Mouse (Mus musculus) liver, embryonic 14.5 days (tissue): ENCODE data around the gene Sdhd. TPM values are rescaled to one million over a fixed set of nuclear protein-coding genes. Genes with fewer than 3 reads are reported as not detected.

Experiments
- ATAC-seq: fragments of 200-750 bp; cut with Nextera tagmentation; 2 replicates; pipeline ENCODE4 v1.8.0; 2017; ENCODE audit warnings: moderate number of reproducible peaks, mild to moderate bottlenecking, moderate library complexity; ENCODE audit not compliant: insufficient read depth
- DNase-seq, 3 experiments: peaks; one replicate each; pipeline ENCODE4 v3.0.0-alpha.2; 2012 to 2013; ENCODE audit warnings: low read depth in 3 of 3, low spot score in 3 of 3
- H3K27ac ChIP-seq: fragments of 300-500 bp; sonication (generic); 2 replicates; pipeline ENCODE4 v1.5.1; 2014; ENCODE audit warnings: moderate library complexity, mild to moderate bottlenecking, control low read depth, inconsistent platforms
- H3K27me3 ChIP-seq: fragments of 300-500 bp; sonication (generic); 2 replicates; pipeline ENCODE4 v1.6.1; 2014; ENCODE audit warnings: mild to moderate bottlenecking, low read length, moderate library complexity; ENCODE audit not compliant: control insufficient read depth, insufficient read depth
- H3K36me3 ChIP-seq: fragments of 300-500 bp; sonication (generic); replicated peaks from 2 replicates; pipeline ENCODE4 v1.6.1; 2014; ENCODE audit warnings: low read depth; ENCODE audit not compliant: control insufficient read depth, insufficient read depth
- H3K4me1 ChIP-seq, 2 experiments: fragments of 200-500 bp in 1 of 2; fragments of 300-500 bp in 1 of 2; sonication (generic) in 1 of 2; replicated peaks; 2 replicates each; pipeline ENCODE4 v1.6.1; 2012 to 2014; ENCODE audit warnings: antibody characterized with exemption in 1 of 2, inconsistent platforms in 1 of 2, low read length in 1 of 2; ENCODE audit not compliant: control insufficient read depth in 2 of 2, insufficient read depth in 2 of 2
- H3K4me2 ChIP-seq: fragments of 300-500 bp; sonication (generic); 2 replicates; pipeline ENCODE4 v1.6.1; 2014; ENCODE audit warnings: low read depth, mild to moderate bottlenecking, control low read depth, moderate library complexity
- H3K4me3 ChIP-seq, 2 experiments: fragments of 200-500 bp in 1 of 2; fragments of 300-500 bp in 1 of 2; sonication (generic) in 1 of 2; 2 replicates each; pipeline ENCODE4 v1.5.1; 2012 to 2014; ENCODE audit warnings: low read depth in 2 of 2, low read length in 2 of 2, mild to moderate bottlenecking in 2 of 2, control low read depth in 1 of 2, inconsistent platforms in 1 of 2, moderate library complexity in 1 of 2; ENCODE audit not compliant: insufficient read depth in 1 of 2
- H3K9ac ChIP-seq: fragments of 300-500 bp; sonication (generic); replicated peaks from 2 replicates; pipeline ENCODE4 v1.6.1; 2014; ENCODE audit warnings: mild to moderate bottlenecking, control low read depth, moderate library complexity
- H3K9me3 ChIP-seq: fragments of 300-500 bp; sonication (generic); 2 replicates; pipeline ENCODE4 v1.6.1; 2016; ENCODE audit warnings: low read length, mixed read lengths; ENCODE audit not compliant: control insufficient read depth
- CTCF ChIP-seq: IDR thresholded peaks from 2 replicates; pipeline ENCODE4 v1.5.1; 2016; ENCODE audit warnings: antibody characterized with exemption, low read depth, control low read depth
- EP300 ChIP-seq: IDR thresholded peaks from 2 replicates; pipeline ENCODE4 v1.6.1; 2016; ENCODE audit warnings: antibody characterized with exemption, low read depth
- WGBS: fragments of 180-500 bp; shearing (Covaris S2); extraction: QIAGEN DNeasy Blood & Tissue Kit; methylation state at CpG from one replicate; pipeline ENCODE4 v1.1.7; 2014; ENCODE audit not compliant: insufficient replicate concordance; 5-methylcytosine and 5-hydroxymethylcytosine counted together
- polyA plus RNA-seq, 2 experiments: library from polyadenylated mRNA; depleted of rRNA in 1 of 2; stranded (reverse) in 1 of 2; unstranded in 1 of 2; fragments of >200 nt; fragmentation: Nextera tagmentation in 1 of 2; extraction: Ambion mirVana in 1 of 2; gene quantifications; 2 replicates each; pipeline versions ENCODE4 v1.2.1 to v1.2.3; 2012 to 2014

The Sdhd gene
- polyA plus RNA-seq, 2 experiments: 167 to 322 TPM

DNA sequence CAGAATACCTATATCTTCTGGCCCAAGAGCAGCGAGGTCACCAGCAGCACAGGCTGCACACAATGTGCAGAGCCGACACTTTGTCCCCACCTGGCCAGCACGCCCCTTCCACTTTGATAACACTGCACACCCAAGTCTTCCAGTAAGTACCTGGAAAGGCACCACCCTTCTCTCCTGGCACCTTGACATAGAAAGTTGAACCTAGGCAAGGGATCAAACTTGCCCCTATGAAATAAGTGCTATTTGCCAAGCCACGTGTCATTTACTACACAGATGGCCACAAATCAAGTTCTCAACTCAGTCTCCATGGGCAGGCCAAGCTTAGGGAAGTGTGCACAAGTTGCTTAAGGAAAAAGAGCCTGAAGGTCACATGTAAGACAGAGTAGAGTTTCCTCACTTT is 16.7 kb downstream of the Sdhd start:
- peaks cover 0 to 4% of the 10 kb centered on the region in 2 experiments; a peak in 2 of 4 replicates for H3K4me1 ChIP-seq
- ATAC-seq (no peak), DNase-seq (no peak)
- no peak overlapping the region for H3K4me2 ChIP-seq
- TF ChIP-seq CTCF (no peak), EP300 (no peak)
- no peaks in the 10 kb centered on the region for H3K27me3 ChIP-seq
- WGBS: 36% methylated on average over 4 of the region's 4 CpGs
- no peaks in the 10 kb centered on the region for H3K9me3 ChIP-seq
- no peaks in the 10 kb centered on the region for H3K36me3 ChIP-seq
- no peak overlapping the region for H3K27ac ChIP-seq
- H3K4me3 ChIP-seq: no peak overlapping the region
- H3K9ac ChIP-seq: no peak overlapping the region

GRCm38 (mm10) chr9:50585145-50585818 is 18.3 kb downstream of the Sdhd start:
- Histone ChIP-seq H3K9me3 (no peaks in the 10 kb centered on the region), H3K36me3 (no peaks in the 10 kb centered on the region), H3K4me1 (no peaks in the 10 kb centered on the region; a peak in 1 of 4 replicates), H3K27ac (no peak overlapping the region), H3K4me2 (no peak overlapping the region), H3K4me3 (no peak overlapping the region), H3K27me3 (no peaks in the 10 kb centered on the region), H3K9ac (no peak overlapping the region)
- WGBS: 62% methylated on average over 6 of the region's 6 CpGs
- no peak for DNase-seq
- no peak for TF ChIP-seq EP300
- no peak for TF ChIP-seq CTCF
- no peak for ATAC-seq

DNA sequence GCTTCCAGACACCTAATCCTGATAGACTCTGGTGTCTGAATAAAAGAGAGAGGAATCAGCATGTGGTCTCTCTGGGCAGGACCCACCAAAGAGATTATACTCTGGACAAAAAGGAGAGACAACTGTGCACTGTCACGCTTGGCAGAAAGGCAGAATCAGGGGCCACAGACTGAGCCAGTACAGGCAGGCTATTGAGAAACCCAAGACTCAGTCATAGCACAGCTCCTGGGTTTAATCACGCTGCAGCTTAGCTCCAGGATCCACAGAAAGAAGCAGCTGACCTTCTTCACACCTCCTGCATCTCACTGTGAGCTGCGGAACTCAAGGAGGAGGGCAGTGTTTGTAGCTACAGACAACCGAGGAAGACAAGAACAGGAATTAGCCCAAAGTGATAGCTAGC is 23.2 kb downstream of the Sdhd start:
- no peak for TF ChIP-seq CTCF
- no peak for TF ChIP-seq EP300
- Histone ChIP-seq H3K4me1 (no peaks in the 10 kb centered on the region), H3K4me2 (no peak overlapping the region), H3K36me3 (no peaks in the 10 kb centered on the region), H3K9ac (no peak overlapping the region), H3K27me3 (no peaks in the 10 kb centered on the region), H3K9me3 (no peaks in the 10 kb centered on the region), H3K4me3 (no peak overlapping the region), H3K27ac (no peak overlapping the region)
- 37% methylated on average over 4 of the region's 4 CpGs for WGBS
- ATAC-seq (no peak), DNase-seq (no peak)

DNA sequence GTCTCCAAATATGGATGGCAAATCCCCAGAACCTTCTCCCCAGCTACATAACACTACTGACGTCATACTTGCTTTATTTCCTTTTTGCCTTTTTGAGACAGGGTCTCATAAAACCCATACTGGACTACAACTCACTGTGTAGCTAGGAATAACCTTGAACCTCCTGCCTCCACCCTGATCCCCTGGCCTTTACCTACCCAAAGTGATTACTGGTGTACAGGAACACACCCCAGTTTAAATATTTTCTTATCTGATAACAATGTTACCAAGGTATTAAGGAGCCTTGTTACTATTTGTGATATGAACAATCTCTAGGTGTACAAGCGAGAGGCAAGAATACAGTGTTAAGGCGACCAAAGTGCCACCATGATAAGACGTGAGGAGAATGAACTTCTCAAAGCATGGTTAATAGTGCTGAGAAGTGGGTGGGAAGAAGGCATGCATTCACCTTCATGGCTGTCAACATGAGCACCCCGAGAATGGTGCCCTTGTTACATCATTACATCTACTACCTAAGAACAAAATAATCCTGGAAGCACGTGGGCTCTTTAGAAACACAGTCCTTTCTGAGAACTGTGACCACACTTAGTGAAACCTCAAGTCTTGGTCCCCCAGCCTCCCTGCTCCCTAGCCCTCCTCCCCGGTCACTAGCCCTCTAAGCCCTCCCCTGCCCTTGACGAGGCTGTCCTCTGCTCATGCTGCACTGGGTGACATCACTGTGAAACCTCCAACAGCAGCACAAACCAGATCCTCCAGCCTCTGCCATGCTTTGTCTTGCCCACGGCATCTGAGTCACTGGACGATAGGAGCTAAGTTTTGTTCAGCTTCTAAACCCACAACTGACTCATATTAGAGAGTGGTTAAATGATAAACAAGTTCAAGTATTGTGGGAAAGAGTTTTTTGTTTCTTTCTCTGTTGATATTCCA is 33.8 kb downstream of the Sdhd start:
- TF ChIP-seq CTCF: no peak
- Histone ChIP-seq H3K4me3 (no peak overlapping the region), H3K4me2 (no peak overlapping the region), H3K27ac (no peak overlapping the region), H3K27me3 (no peaks in the 10 kb centered on the region), H3K9ac (no peak overlapping the region), H3K4me1 (peaks cover 0 to 2% of the 10 kb centered on the region in 2 experiments; a peak in 1 of 4 replicates), H3K36me3 (no peaks in the 10 kb centered on the region), H3K9me3 (no peaks in the 10 kb centered on the region)
- no peak for ATAC-seq
- WGBS: 60% methylated on average over 10 of the region's 10 CpGs
- DNase-seq: no peak

DNA sequence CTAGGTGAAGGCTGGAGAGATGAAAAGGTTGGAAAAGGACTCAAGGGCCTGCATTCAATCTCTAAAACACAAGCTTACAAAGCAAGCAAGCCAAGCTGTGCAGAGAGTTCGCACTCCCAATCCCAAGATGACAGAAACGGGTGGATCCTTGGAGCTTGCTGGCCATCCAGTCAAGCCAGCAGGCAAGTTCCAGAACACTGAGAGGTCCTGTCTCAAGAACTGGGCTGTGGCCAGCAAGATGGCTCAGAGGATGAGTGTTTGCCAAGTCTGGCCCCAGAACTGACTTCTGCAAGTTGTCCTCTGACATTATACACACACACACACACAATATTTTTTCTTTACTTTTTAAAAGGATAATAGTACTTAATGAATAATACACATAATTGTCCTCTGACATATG is 35.7 kb downstream of the Sdhd start:
- TF ChIP-seq EP300: no peak
- no peak for TF ChIP-seq CTCF
- H3K9me3 ChIP-seq: no peaks in the 10 kb centered on the region
- H3K4me2 ChIP-seq: no peak overlapping the region
- ATAC-seq: no peak
- H3K4me1 ChIP-seq: peaks cover 0 to 2% of the 10 kb centered on the region in 2 experiments; a peak in 1 of 4 replicates
- no peak overlapping the region for H3K4me3 ChIP-seq
- DNase-seq: no peak
- H3K36me3 ChIP-seq: no peaks in the 10 kb centered on the region
- WGBS: 68% methylated on average over 2 of the region's 2 CpGs
- H3K9ac ChIP-seq: no peak overlapping the region
- H3K27ac ChIP-seq: no peak overlapping the region
- no peaks in the 10 kb centered on the region for H3K27me3 ChIP-seq
